9 mouse cellular contexts compared by ENCODE assay signal in genomic region chr9:100581543-100582492, GRCm38 (mm10). TPM values are rescaled to one million over a fixed set of nuclear protein-coding genes. Genes with fewer than 3 reads are reported as not detected.
DNase-seq lines count a peak whose midpoint lies in the region.
"Had no signal": no experiment of that assay in that cellular context is flagged by ENCODE, and none has a peak within 500 bp of the region (broad histone marks: within the 10 kb centered on the region; RNA-seq: fewer than 3 reads in every experiment).

No protein-coding gene starts in this region.

- peak overlapping the region; percentile 44; the same call in 1 of the 2 replicates for H3K27ac ChIP-seq in limb, embryonic 10.5 days

- H3K27me3 ChIP-seq in limb, embryonic 10.5 days (ENCODE audit: low read depth, poor library complexity, severe bottlenecking): no peaks in the 10 kb centered on the region

- intact Hi-C loops in heart, postnatal 36 days (cut with DNase I): no loop called here

- DNase-seq in adrenal gland, postnatal 25 days: peak; percentile 38
- no peak for DNase-seq in adrenal gland, postnatal 14 days
- peak; percentile 19 for DNase-seq in embryo, embryonic 9.5 days (ENCODE audit: extremely low spot score)
- DNase-seq in heart, postnatal 36 days: peak; percentile 35 to 43
- no peak for DNase-seq in limb, embryonic 10.5 days (ENCODE audit: low spot score)
- peak; percentile 95 for DNase-seq in retina, postnatal 1 day
- DNase-seq in ovary, postnatal 14 days (ENCODE audit: low spot score): no peak
- no peak for DNase-seq in thymus, postnatal 25 days

- H3K4me1 ChIP-seq in limb, embryonic 10.5 days: peaks cover 10% of the 10 kb centered on the region

- no peaks in the 10 kb centered on the region for H3K36me3 ChIP-seq in limb, embryonic 10.5 days

- no peaks in the 10 kb centered on the region for H3K9me3 ChIP-seq in limb, embryonic 10.5 days (replicated peaks)

- 50% methylated on average over 13 of the region's 13 CpGs for WGBS in limb, embryonic 10.5 days

- no peak overlapping the region for H3K4me3 ChIP-seq in limb, embryonic 10.5 days

RNA-seq across cellular contexts. Expression of gene Slc35g2, which starts 10.9 kb away (rescaled TPM):
- total RNA-seq in adrenal gland, postnatal 25 days (2021): 7.6 and 8.4 TPM in 2 replicates
- total RNA-seq in adrenal gland, postnatal 14 days (2021): 8.3 and 8.4 TPM in 2 replicates
- 1 to 10 TPM; 2.5 to 3.9 TPM for total RNA-seq in heart, postnatal 36 days (2021)
- polyA plus RNA-seq in limb, embryonic 10.5 days (2016; fragmentation: Nextera tagmentation; extraction: Ambion mirVana): 1.6 and 3.4 TPM in 2 replicates
- polyA plus RNA-seq: C2C12 had no signal

RNA-seq across cellular contexts. Expression of gene Stag1, which starts 15.8 kb away (rescaled TPM):
- 42.4 and 42.7 TPM in 2 replicates for total RNA-seq in adrenal gland, postnatal 25 days (2021)
- 42.5 and 43.1 TPM in 2 replicates for total RNA-seq in adrenal gland, postnatal 14 days (2021)
- 10 to 100 TPM; 26.2 to 26.5 TPM for total RNA-seq in heart, postnatal 36 days (2021)
- 52.8 and 57.2 TPM in 2 replicates for polyA plus RNA-seq in limb, embryonic 10.5 days (2016; fragmentation: Nextera tagmentation; extraction: Ambion mirVana)

RNA-seq across cellular contexts. Expression of gene Nck1, which starts 35.9 kb away (rescaled TPM):
- 41.9 and 52.0 TPM in 2 replicates for total RNA-seq in adrenal gland, postnatal 25 days (2021)
- total RNA-seq in adrenal gland, postnatal 14 days (2021): 51.4 and 55.7 TPM in 2 replicates
- 10 to 100 TPM; 44.8 to 54.0 TPM for total RNA-seq in heart, postnatal 36 days (2021)
- polyA plus RNA-seq in limb, embryonic 10.5 days (2016; fragmentation: Nextera tagmentation; extraction: Ambion mirVana): 62.5 and 66.3 TPM in 2 replicates

Comparison
In these comparisons a context has a peak if more than half of its experiments do, and no peak if none do; other contexts are left out.
1. DNase-seq: peak in adrenal gland, postnatal 25 days (single experiment), embryo, embryonic 9.5 days (single experiment), heart, postnatal 36 days (2 of 2) and retina, postnatal 1 day (single experiment); none in adrenal gland, postnatal 14 days (single experiment), limb, embryonic 10.5 days (single experiment), ovary, postnatal 14 days (single experiment) and thymus, postnatal 25 days (single experiment).